Mouse (Mus musculus): ENCODE measurements around the gene Ccdc96.

- TF ChIP-seq GATA1 (IDR thresholded peaks at IDR 0.05; ENCODE audit: borderline replicate concordance, low read length) (no peak), FLI1 (IDR thresholded peaks at IDR 0.05; ENCODE audit: low read length) (no peak)
Measured at GRCm38 (mm10) chr5:36494709-36495108, 10.3 kb downstream of the Ccdc96 start.

Measured in megakaryocyte, embryonic 14.5 days (primary cell).